Mouse (Mus musculus) neural tube, embryonic 14.5 days (tissue): ENCODE data around the gene Vmn2r29. TPM values are rescaled to one million over a fixed set of nuclear protein-coding genes. Genes with fewer than 3 reads are reported as not detected.
"Not testable (repeated sequence)": the region's sequence is repeated elsewhere in the genome, so short reads cannot be mapped to it uniquely, and the experiment has no call there.

Source experiments
- ATAC-seq: fragments of 200-750 bp; cut with Nextera tagmentation; 2 replicates; pipeline ENCODE4 v1.8.0; 2017; ENCODE audit warnings: low read depth, mild to moderate bottlenecking, moderate TSS enrichment, moderate library complexity
- H3K27ac ChIP-seq: fragments of 300-500 bp; sonication (generic); 2 replicates; pipeline ENCODE4 v1.5.1; 2014; ENCODE audit warnings: low read depth, mild to moderate bottlenecking, control low read depth, low read length, moderate library complexity, mixed read lengths
- H3K27me3 ChIP-seq: fragments of 300-500 bp; sonication (generic); 2 replicates; pipeline ENCODE4 v1.6.1; 2014; ENCODE audit warnings: low read length; ENCODE audit not compliant: control insufficient read depth, insufficient read depth
- H3K36me3 ChIP-seq: fragments of 300-500 bp; sonication (generic); 2 replicates; pipeline ENCODE4 v1.6.1; 2014; ENCODE audit warnings: low read length, mixed read lengths; ENCODE audit not compliant: control insufficient read depth, insufficient read depth
- H3K4me1 ChIP-seq: fragments of 300-500 bp; sonication (generic); 2 replicates; pipeline ENCODE4 v1.6.1; 2014; ENCODE audit warnings: low read length; ENCODE audit not compliant: control insufficient read depth, insufficient read depth
- H3K4me2 ChIP-seq: fragments of 300-500 bp; sonication (generic); 2 replicates; pipeline ENCODE4 v1.6.1; 2014; ENCODE audit warnings: mild to moderate bottlenecking, low read depth, low read length, control low read depth
- H3K4me3 ChIP-seq: fragments of 300-500 bp; sonication (generic); 2 replicates; pipeline ENCODE4 v1.5.1; 2014; ENCODE audit warnings: low read depth, low read length, control low read depth, mixed read lengths
- H3K9ac ChIP-seq: fragments of 300-500 bp; sonication (generic); replicated peaks from 2 replicates; pipeline ENCODE4 v1.6.1; 2014; ENCODE audit warnings: low read depth, mild to moderate bottlenecking, control low read depth, low read length, mixed read lengths
- H3K9me3 ChIP-seq: fragments of 300-500 bp; sonication (generic); 2 replicates; pipeline ENCODE4 v1.6.1; 2016; ENCODE audit warnings: low read length; ENCODE audit not compliant: control insufficient read depth
- WGBS: fragments of 180-500 bp; shearing (Covaris S2); extraction: QIAGEN DNeasy Blood & Tissue Kit; methylation state at CpG from one replicate; pipeline ENCODE4 v1.1.7; 2014; 5-methylcytosine and 5-hydroxymethylcytosine counted together
- polyA plus RNA-seq: library from polyadenylated mRNA; unstranded; fragments of >200 nt; fragmentation: Nextera tagmentation; extraction: Ambion mirVana; gene quantifications from 2 replicates; pipeline ENCODE4 v1.2.1, GENCODE M21; 2014

The Vmn2r29 gene
- polyA plus RNA-seq: 1.0 and 2.5 TPM in 2 replicates

- H3K27ac ChIP-seq, H3K36me3 ChIP-seq, H3K9me3 ChIP-seq, ATAC-seq, H3K4me3 ChIP-seq, H3K4me2 ChIP-seq, H3K4me1 ChIP-seq, H3K27me3 ChIP-seq, H3K9ac ChIP-seq: not testable (repeated sequence)
- WGBS: no CpG with 5 or more reads among the region's 1 CpGs
Observed at GRCm38 (mm10) chr7:7247228-7247627, at the start of gene Vmn2r29. Gene Vmn2r29 (minus strand): TSS chr7:7247328.

DNA sequence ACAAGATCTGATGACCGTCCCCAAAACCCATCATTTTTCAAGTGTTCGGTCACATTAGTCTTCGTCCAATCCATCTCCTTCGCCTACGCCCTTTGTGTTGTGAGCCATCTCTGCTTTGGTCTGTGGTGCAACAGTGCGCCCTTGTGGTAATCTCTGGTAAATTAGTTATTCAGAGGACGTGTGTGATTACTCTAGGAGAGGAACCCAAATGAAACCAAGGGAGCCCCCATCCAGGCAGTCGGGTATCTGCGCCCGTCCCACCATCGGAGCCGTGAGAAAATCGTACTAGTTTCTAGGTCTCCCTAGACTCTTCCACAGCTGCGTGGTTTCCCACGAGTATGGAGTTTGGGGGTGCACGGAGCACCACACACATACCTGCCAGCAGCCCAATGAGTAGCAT is 48.5 kb upstream of the Vmn2r29 start:
- Histone ChIP-seq H3K4me3 (no peak overlapping the region), H3K9ac (no peak overlapping the region), H3K4me2 (no peak overlapping the region), H3K27me3 (no peaks in the 10 kb centered on the region), H3K27ac (no peak overlapping the region), H3K36me3 (peaks cover 30% of the 10 kb centered on the region), H3K9me3 (no peaks in the 10 kb centered on the region), H3K4me1 (no peaks in the 10 kb centered on the region)
- WGBS: 83% methylated on average over 16 of the region's 16 CpGs
- ATAC-seq: no peak

GRCm38 (mm10) chr7:7281383-7281782 is 34.3 kb upstream of the Vmn2r29 start:
- H3K36me3 ChIP-seq: peaks cover 24% of the 10 kb centered on the region
- no peak overlapping the region for H3K27ac ChIP-seq
- no peak overlapping the region for H3K9ac ChIP-seq
- WGBS: 58% methylated on average over 1 of the region's 1 CpGs
- H3K4me3 ChIP-seq: no peak overlapping the region
- no peak overlapping the region for H3K4me2 ChIP-seq
- no peaks in the 10 kb centered on the region for H3K4me1 ChIP-seq
- no peak for ATAC-seq
- H3K27me3 ChIP-seq: no peaks in the 10 kb centered on the region
- H3K9me3 ChIP-seq: no peaks in the 10 kb centered on the region

DNA sequence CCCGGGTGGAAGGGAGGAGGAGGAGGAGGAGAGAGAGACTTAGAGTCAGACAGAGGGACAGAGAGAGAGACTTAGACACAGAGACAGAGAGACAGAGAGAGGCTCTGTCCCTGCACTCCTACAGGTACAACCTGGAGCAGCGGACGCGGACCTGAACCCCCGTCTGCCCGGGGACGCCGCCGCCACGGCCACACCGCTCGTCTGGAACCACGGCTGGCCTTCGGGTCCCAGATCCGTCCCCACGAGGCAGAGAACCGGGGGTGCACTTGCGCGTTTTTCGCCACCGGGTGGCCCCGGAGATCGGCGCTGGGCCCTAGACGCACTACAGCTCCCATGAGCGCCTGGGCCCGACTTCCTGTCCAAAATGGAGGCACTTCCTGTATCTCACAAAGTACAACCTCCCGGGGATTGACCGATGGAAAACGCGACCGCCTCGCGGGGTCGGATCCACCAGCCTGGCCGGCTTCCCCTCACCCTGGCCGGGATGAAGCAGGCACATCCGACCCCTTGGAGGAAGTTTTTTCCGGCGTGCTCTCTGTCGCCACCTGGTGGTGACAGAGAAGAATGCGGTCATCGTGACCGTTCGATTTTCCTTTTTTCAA is 30.9 kb upstream of the Vmn2r29 start, which contains the start of gene Gm45844:
Gene Gm45844 (minus strand): TSS at position 324 of the 602 bp plus-strand sequence.
- 39% methylated on average over 45 of the region's 45 CpGs for WGBS
- not testable (repeated sequence) for H3K36me3 ChIP-seq

DNA sequence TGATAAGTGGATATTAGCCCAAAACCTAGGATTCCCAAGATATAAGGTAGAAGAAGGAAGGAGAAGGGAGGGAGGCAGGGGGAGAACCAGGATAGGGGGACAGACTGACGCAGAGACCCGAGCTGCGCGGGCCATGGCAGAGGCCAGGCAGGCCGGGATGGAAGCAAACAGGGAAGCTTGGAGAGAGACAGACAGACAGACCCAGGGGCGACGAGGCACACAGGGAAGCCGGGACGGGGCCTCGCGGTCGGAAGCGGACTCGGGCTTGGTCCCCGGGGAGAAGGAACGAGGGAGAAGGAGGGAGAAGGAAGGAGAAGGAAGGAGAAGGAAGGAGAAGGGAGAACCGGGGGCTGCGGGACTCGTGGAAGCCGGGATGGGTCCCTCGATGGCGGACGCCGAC is 30.4 kb upstream of the Vmn2r29 start:
- 44% methylated on average over 24 of the region's 24 CpGs for WGBS
- not testable (repeated sequence) for H3K9me3 ChIP-seq, H3K4me1 ChIP-seq, H3K27me3 ChIP-seq, H3K36me3 ChIP-seq
- ATAC-seq: peak; percentile 73
- peak overlapping the region; percentile 23 for H3K4me3 ChIP-seq
- H3K4me2 ChIP-seq: peak overlapping the region; percentile 37
- H3K9ac ChIP-seq: 0 out of 2 replicates have a peak overlapping the region, but pooled peaks have one; percentile 8
- H3K27ac ChIP-seq: peak overlapping the region; percentile 28; the same call in 1 of the 2 replicates

More for the DNA sequence above, 30.9 kb upstream of the Vmn2r29 start, which contains the start of gene Gm45844:
- peak within 1 kb of the TSS; percentile 37 for H3K4me2 ChIP-seq
- peak within 1 kb of the TSS; percentile 28; the same call in 1 of the 2 replicates for H3K27ac ChIP-seq
- not testable (repeated sequence) for H3K4me1 ChIP-seq, H3K27me3 ChIP-seq, H3K9me3 ChIP-seq
- 0 out of 2 replicates have a peak within 1 kb of the TSS, but pooled peaks have one; percentile 8 for H3K9ac ChIP-seq
- ATAC-seq: peak; percentile 99
- peak within 1 kb of the TSS; percentile 23 for H3K4me3 ChIP-seq

- under 1% methylated on average over 24 of the region's 24 CpGs for WGBS
- not testable (repeated sequence) for H3K4me1 ChIP-seq, H3K9me3 ChIP-seq, H3K27ac ChIP-seq, H3K36me3 ChIP-seq, H3K9ac ChIP-seq, H3K27me3 ChIP-seq
- peak; percentile 41; the same call in 1 of the 2 replicates for ATAC-seq
- peak within 1 kb of the TSS; percentile 53 for H3K4me2 ChIP-seq
- H3K4me3 ChIP-seq: peak within 1 kb of the TSS; percentile 36
Observed at GRCm38 (mm10) chr7:7209313-7210151, 37.6 kb downstream of the Vmn2r29 start, which contains the start of gene Zfp772. Gene Zfp772 (minus strand): TSS chr7:7209998.

DNA sequence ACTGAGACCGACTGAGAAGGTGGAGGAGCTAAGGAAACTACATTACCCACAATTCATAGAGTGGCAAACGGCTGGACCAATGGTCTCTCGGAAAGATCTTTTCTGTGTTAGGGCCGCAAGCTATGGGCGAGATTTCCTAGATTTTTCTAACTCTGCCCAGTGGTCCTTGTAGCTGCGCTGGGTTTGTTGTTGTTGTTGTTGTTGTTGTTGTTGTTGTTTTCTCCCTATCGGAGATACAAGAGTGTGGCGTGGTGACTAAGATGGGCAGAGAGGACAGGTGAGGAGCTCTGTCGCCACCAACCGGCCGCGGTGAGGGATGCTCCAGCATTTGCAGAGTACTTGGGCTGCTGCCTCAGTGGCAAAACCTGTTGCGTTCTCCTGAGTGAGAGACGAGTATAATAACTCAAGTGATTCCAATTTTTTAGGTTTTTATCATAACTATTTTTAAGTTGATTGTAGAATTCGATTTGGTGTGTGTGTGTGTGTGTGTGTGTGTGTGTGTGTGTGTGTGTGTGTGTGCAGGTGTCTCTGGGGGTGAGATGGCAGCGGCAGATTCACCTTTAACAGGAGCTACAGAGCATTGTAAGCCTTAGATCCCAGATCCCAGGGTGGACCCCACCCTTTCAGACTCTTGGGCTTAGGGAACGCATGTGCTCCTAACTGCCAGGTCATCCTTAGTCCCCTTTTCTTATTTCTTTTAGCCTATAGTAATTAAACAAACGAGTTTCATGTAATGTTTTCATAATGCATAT is 58.8 kb downstream of the Vmn2r29 start:
- Histone ChIP-seq H3K4me1 (no peaks in the 10 kb centered on the region), H3K27me3 (no peaks in the 10 kb centered on the region), H3K36me3 (no peaks in the 10 kb centered on the region; the same call in 1 of the 2 replicates), H3K9ac (peak overlapping the region; percentile 8; the same call in 1 of the 2 replicates), H3K27ac (no peak overlapping the region), H3K9me3 (no peaks in the 10 kb centered on the region), H3K4me2 (peak overlapping the region; percentile 31), H3K4me3 (peak overlapping the region; percentile 48)
- peak; percentile 97 for ATAC-seq
- 10% methylated on average over 18 of the region's 18 CpGs for WGBS

- WGBS: 39% methylated on average over 13 of the region's 13 CpGs
- Histone ChIP-seq H3K4me3 (peak overlapping the region; percentile 48), H3K27me3 (no peaks in the 10 kb centered on the region), H3K4me2 (peak overlapping the region; percentile 31; the same call in 1 of the 2 replicates), H3K9me3 (no peaks in the 10 kb centered on the region), H3K9ac (peak overlapping the region; percentile 8; the same call in 1 of the 2 replicates), H3K4me1 (no peaks in the 10 kb centered on the region), H3K36me3 (peaks cover 4% of the 10 kb centered on the region; the same call in 1 of the 2 replicates), H3K27ac (no peak overlapping the region)
- peak; percentile 69 for ATAC-seq
Observed at GRCm38 (mm10) chr7:7187417-7188190, 59.5 kb downstream of the Vmn2r29 start.
